Mouse (Mus musculus): ENCODE measurements around the gene Tor1aip2. TPM values are rescaled to one million over a fixed set of nuclear protein-coding genes. Genes with fewer than 3 reads are reported as not detected.

Gene Tor1aip2
- polyA plus RNA-seq, 1 experiment from 2014 or later, result 134 TPM

GRCm38 (mm10) chr1:156044211-156044611 is 9.0 kb downstream of the Tor1aip2 start:
- no peak overlapping the region for H3K27ac ChIP-seq (ENCODE audit: low read length)
- H3K36me3 ChIP-seq (ENCODE audit: control insufficient read depth, insufficient read depth, low read length), result peaks cover 23% of the 10 kb centered on the region
- H3K9ac ChIP-seq (replicated peaks; ENCODE audit: low read depth, low read length), result no peak overlapping the region
- 61% methylated on average over 5 of the region's 5 CpGs for WGBS
- peaks cover 9% of the 10 kb centered on the region for H3K4me1 ChIP-seq (ENCODE audit: control insufficient read depth, insufficient read depth, low read length)
- H3K27me3 ChIP-seq (ENCODE audit: control insufficient read depth, insufficient read depth, low read length), result no peaks in the 10 kb centered on the region
- H3K9me3 ChIP-seq (ENCODE audit: control insufficient read depth, low read depth, low read length), result no peaks in the 10 kb centered on the region
- H3K4me3 ChIP-seq (ENCODE audit: low read depth, low read length), result no peak overlapping the region
- no peak for ATAC-seq (ENCODE audit: insufficient number of reproducible peaks, insufficient read depth, low FRiP score, low read depth)
- no peak overlapping the region for H3K4me2 ChIP-seq (replicated peaks; ENCODE audit: low read depth, low read length)

GRCm38 (mm10) chr1:156046688-156047087 is 11.5 kb downstream of the Tor1aip2 start:
- Histone ChIP-seq H3K9me3 (ENCODE audit: control insufficient read depth, low read depth, low read length) (no peaks in the 10 kb centered on the region), H3K27ac (ENCODE audit: low read length) (no peak overlapping the region), H3K4me2 (replicated peaks; ENCODE audit: low read depth, low read length) (no peak overlapping the region), H3K4me3 (ENCODE audit: low read depth, low read length) (no peak overlapping the region), H3K36me3 (ENCODE audit: control insufficient read depth, insufficient read depth, low read length) (peaks cover 34% of the 10 kb centered on the region), H3K9ac (replicated peaks; ENCODE audit: low read depth, low read length) (no peak overlapping the region), H3K27me3 (ENCODE audit: control insufficient read depth, insufficient read depth, low read length) (no peaks in the 10 kb centered on the region), H3K4me1 (ENCODE audit: control insufficient read depth, insufficient read depth, low read length) (peaks cover 9% of the 10 kb centered on the region)
- ATAC-seq (ENCODE audit: insufficient number of reproducible peaks, insufficient read depth, low FRiP score, low read depth), result no peak
- 89% methylated on average over 3 of the region's 3 CpGs for WGBS

GRCm38 (mm10) chr1:156058207-156058606 is 23.0 kb downstream of the Tor1aip2 start:
- Histone ChIP-seq H3K9ac (replicated peaks; ENCODE audit: low read depth, low read length) (no peak overlapping the region), H3K27me3 (ENCODE audit: control insufficient read depth, insufficient read depth, low read length) (no peaks in the 10 kb centered on the region), H3K27ac (ENCODE audit: low read length) (no peak overlapping the region), H3K4me1 (ENCODE audit: control insufficient read depth, insufficient read depth, low read length) (no peaks in the 10 kb centered on the region), H3K9me3 (ENCODE audit: control insufficient read depth, low read depth, low read length) (no peaks in the 10 kb centered on the region), H3K4me2 (replicated peaks; ENCODE audit: low read depth, low read length) (no peak overlapping the region), H3K4me3 (ENCODE audit: low read depth, low read length) (no peak overlapping the region), H3K36me3 (ENCODE audit: control insufficient read depth, insufficient read depth, low read length) (peaks cover 26% of the 10 kb centered on the region)
- 86% methylated on average over 2 of the region's 2 CpGs for WGBS
- no peak for ATAC-seq (ENCODE audit: insufficient number of reproducible peaks, insufficient read depth, low FRiP score, low read depth)

- H3K36me3 ChIP-seq (ENCODE audit: control insufficient read depth, insufficient read depth, low read length), result peaks cover 28% of the 10 kb centered on the region
- WGBS, result 83% methylated on average over 4 of the region's 4 CpGs
Observed at GRCm38 (mm10) chr1:156062193-156062592, 27.0 kb downstream of the Tor1aip2 start.

GRCm38 (mm10) chr1:156066133-156066532 is 30.9 kb downstream of the Tor1aip2 start:
- Histone ChIP-seq H3K27me3 (ENCODE audit: control insufficient read depth, insufficient read depth, low read length) (no peaks in the 10 kb centered on the region), H3K9ac (replicated peaks; ENCODE audit: low read depth, low read length) (no peak overlapping the region), H3K36me3 (ENCODE audit: control insufficient read depth, insufficient read depth, low read length) (peaks cover 24% of the 10 kb centered on the region), H3K4me1 (ENCODE audit: control insufficient read depth, insufficient read depth, low read length) (no peaks in the 10 kb centered on the region), H3K9me3 (ENCODE audit: control insufficient read depth, low read depth, low read length) (no peaks in the 10 kb centered on the region), H3K4me2 (replicated peaks; ENCODE audit: low read depth, low read length) (no peak overlapping the region), H3K27ac (ENCODE audit: low read length) (no peak overlapping the region), H3K4me3 (ENCODE audit: low read depth, low read length) (no peak overlapping the region)
- no peak for ATAC-seq (ENCODE audit: insufficient number of reproducible peaks, insufficient read depth, low FRiP score, low read depth)
- 51% methylated on average over 3 of the region's 3 CpGs for WGBS

More at GRCm38 (mm10) chr1:156062193-156062592, 27.0 kb downstream of the Tor1aip2 start:
- Histone ChIP-seq H3K4me2 (replicated peaks; ENCODE audit: low read depth, low read length) (no peak overlapping the region), H3K9ac (replicated peaks; ENCODE audit: low read depth, low read length) (no peak overlapping the region), H3K4me1 (ENCODE audit: control insufficient read depth, insufficient read depth, low read length) (no peaks in the 10 kb centered on the region), H3K9me3 (ENCODE audit: control insufficient read depth, low read depth, low read length) (no peaks in the 10 kb centered on the region), H3K27ac (ENCODE audit: low read length) (no peak overlapping the region), H3K27me3 (ENCODE audit: control insufficient read depth, insufficient read depth, low read length) (no peaks in the 10 kb centered on the region), H3K4me3 (ENCODE audit: low read depth, low read length) (no peak overlapping the region)
- no peak for ATAC-seq (ENCODE audit: insufficient number of reproducible peaks, insufficient read depth, low FRiP score, low read depth)

GRCm38 (mm10) chr1:156070106-156070505 is 34.9 kb downstream of the Tor1aip2 start:
- Histone ChIP-seq H3K4me2 (replicated peaks; ENCODE audit: low read depth, low read length) (no peak overlapping the region), H3K4me3 (ENCODE audit: low read depth, low read length) (no peak overlapping the region), H3K27ac (ENCODE audit: low read length) (no peak overlapping the region), H3K36me3 (ENCODE audit: control insufficient read depth, insufficient read depth, low read length) (0 out of 2 replicates have a peak, but pooled peaks cover 3% of the 10 kb centered on the region), H3K4me1 (ENCODE audit: control insufficient read depth, insufficient read depth, low read length) (no peaks in the 10 kb centered on the region), H3K9me3 (ENCODE audit: control insufficient read depth, low read depth, low read length) (no peaks in the 10 kb centered on the region), H3K9ac (replicated peaks; ENCODE audit: low read depth, low read length) (no peak overlapping the region), H3K27me3 (ENCODE audit: control insufficient read depth, insufficient read depth, low read length) (no peaks in the 10 kb centered on the region)
- no peak for ATAC-seq (ENCODE audit: insufficient number of reproducible peaks, insufficient read depth, low FRiP score, low read depth)
- 76% methylated on average over 14 of the region's 14 CpGs for WGBS

- no peak for ATAC-seq (ENCODE audit: insufficient number of reproducible peaks, insufficient read depth, low FRiP score, low read depth)
- H3K27ac ChIP-seq (ENCODE audit: low read length), result no peak overlapping the region
- H3K36me3 ChIP-seq (ENCODE audit: control insufficient read depth, insufficient read depth, low read length), result no peaks in the 10 kb centered on the region
- no peak overlapping the region for H3K9ac ChIP-seq (replicated peaks; ENCODE audit: low read depth, low read length)
- H3K9me3 ChIP-seq (ENCODE audit: control insufficient read depth, low read depth, low read length), result no peaks in the 10 kb centered on the region
- no peak overlapping the region for H3K4me2 ChIP-seq (replicated peaks; ENCODE audit: low read depth, low read length)
- no peak overlapping the region for H3K4me3 ChIP-seq (ENCODE audit: low read depth, low read length)
- 64% methylated on average over 15 of the region's 15 CpGs for WGBS
- H3K27me3 ChIP-seq (ENCODE audit: control insufficient read depth, insufficient read depth, low read length), result no peaks in the 10 kb centered on the region
- no peaks in the 10 kb centered on the region for H3K4me1 ChIP-seq (ENCODE audit: control insufficient read depth, insufficient read depth, low read length)
Observed at GRCm38 (mm10) chr1:156073169-156073821, 38.1 kb downstream of the Tor1aip2 start.

- H3K4me3 ChIP-seq (ENCODE audit: low read depth, low read length), result no peak overlapping the region
- 48% methylated on average over 8 of the region's 8 CpGs for WGBS
- no peak overlapping the region for H3K9ac ChIP-seq (replicated peaks; ENCODE audit: low read depth, low read length)
- no peak overlapping the region for H3K4me2 ChIP-seq (replicated peaks; ENCODE audit: low read depth, low read length)
- no peak overlapping the region for H3K27ac ChIP-seq (ENCODE audit: low read length)
- H3K36me3 ChIP-seq (ENCODE audit: control insufficient read depth, insufficient read depth, low read length), result no peaks in the 10 kb centered on the region
- ATAC-seq (ENCODE audit: insufficient number of reproducible peaks, insufficient read depth, low FRiP score, low read depth), result no peak; the same call in 1 of the 2 replicates
- no peaks in the 10 kb centered on the region for H3K4me1 ChIP-seq (ENCODE audit: control insufficient read depth, insufficient read depth, low read length)
- no peaks in the 10 kb centered on the region for H3K27me3 ChIP-seq (ENCODE audit: control insufficient read depth, insufficient read depth, low read length)
- no peaks in the 10 kb centered on the region for H3K9me3 ChIP-seq (ENCODE audit: control insufficient read depth, low read depth, low read length)
Observed at GRCm38 (mm10) chr1:156074575-156074974, 39.4 kb downstream of the Tor1aip2 start.

- Histone ChIP-seq H3K4me2 (replicated peaks; ENCODE audit: low read depth, low read length) (no peak overlapping the region), H3K9ac (replicated peaks; ENCODE audit: low read depth, low read length) (no peak overlapping the region), H3K9me3 (ENCODE audit: control insufficient read depth, low read depth, low read length) (no peaks in the 10 kb centered on the region), H3K4me1 (ENCODE audit: control insufficient read depth, insufficient read depth, low read length) (no peaks in the 10 kb centered on the region), H3K27me3 (ENCODE audit: control insufficient read depth, insufficient read depth, low read length) (no peaks in the 10 kb centered on the region), H3K27ac (ENCODE audit: low read length) (no peak overlapping the region), H3K4me3 (ENCODE audit: low read depth, low read length) (no peak overlapping the region), H3K36me3 (ENCODE audit: control insufficient read depth, insufficient read depth, low read length) (no peaks in the 10 kb centered on the region)
- 49% methylated on average over 4 of the region's 4 CpGs for WGBS
- no peak for ATAC-seq (ENCODE audit: insufficient number of reproducible peaks, insufficient read depth, low FRiP score, low read depth)
Observed at GRCm38 (mm10) chr1:156076474-156076873, 41.3 kb downstream of the Tor1aip2 start.
